Mouse (Mus musculus) megakaryocyte, embryonic 14.5 days (primary cell): ENCODE results near the gene Kiss1r. TPM values are rescaled to one million over a fixed set of nuclear protein-coding genes. Genes with fewer than 3 reads are reported as not detected.
"Not testable (repeated sequence)": the region's sequence is repeated elsewhere in the genome, so short reads cannot be mapped to it uniquely, and the experiment has no call there.

Experiments
- H3K27me3 ChIP-seq: replicated peaks from 2 replicates; pipeline ENCODE3; 2012; ENCODE audit warnings: inconsistent platforms
- H3K36me3 ChIP-seq: replicated peaks from 2 replicates; pipeline ENCODE3; 2012; ENCODE audit warnings: low read length, inconsistent platforms, mixed read lengths
- H3K4me1 ChIP-seq: 2 replicates; pipeline ENCODE4 v1.6.1; 2012; ENCODE audit warnings: inconsistent platforms
- H3K4me3 ChIP-seq: replicated peaks from 2 replicates; pipeline ENCODE3; 2012; ENCODE audit warnings: moderate library complexity, mild to moderate bottlenecking, inconsistent platforms
- H3K9me3 ChIP-seq: 2 replicates; pipeline ENCODE4 v1.6.1; 2012; ENCODE audit warnings: inconsistent platforms
- FLI1 ChIP-seq: IDR thresholded peaks from 2 replicates; pipeline ENCODE4 v1.6.1; 2012; ENCODE audit warnings: low read length, inconsistent platforms, mixed read lengths
- GATA1 ChIP-seq: IDR thresholded peaks from 3 replicates; pipeline ENCODE4 v1.6.1; 2012; ENCODE audit warnings: mixed read lengths, low read length, inconsistent platforms, borderline replicate concordance
- polyA plus RNA-seq: library from polyadenylated mRNA; stranded (reverse); fragments of >175 nt; gene quantifications from 2 replicates; pipeline ENCODE4 v1.2.3, GENCODE M21; 2012; ENCODE audit warnings: low replicate concordance; ENCODE audit not compliant: insufficient read depth

Kiss1r gene
- polyA plus RNA-seq, 1 experiment: 4.5 TPM

DNA sequence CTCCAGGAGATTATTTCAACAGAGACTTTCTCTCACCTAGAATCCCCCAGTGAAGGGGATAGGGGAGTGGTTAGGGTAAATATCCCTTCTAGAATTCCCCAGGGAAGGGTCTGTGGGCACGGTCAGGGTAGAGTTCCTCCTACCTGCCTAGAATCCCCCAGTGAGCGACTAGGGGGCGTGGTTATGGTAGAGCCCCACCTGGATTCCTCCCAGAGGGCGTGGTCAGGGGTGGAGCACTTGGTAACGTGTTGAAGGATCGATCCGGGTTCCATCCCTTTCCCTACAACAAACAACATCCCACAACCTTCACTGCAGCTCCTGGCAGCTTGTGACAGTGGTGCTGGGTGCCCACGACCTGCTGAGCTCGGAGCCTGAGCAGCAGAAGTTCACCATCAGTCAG lies 36.0 kb upstream of the Kiss1r start:
- Histone ChIP-seq H3K4me1 (peaks cover 94% of the 10 kb centered on the region), H3K4me3 (peak overlapping the region; percentile 91), H3K36me3 (no peaks in the 10 kb centered on the region), H3K9me3 (no peaks in the 10 kb centered on the region), H3K27me3 (no peaks in the 10 kb centered on the region)
- TF ChIP-seq FLI1: no peak
- no peak for TF ChIP-seq GATA1

DNA sequence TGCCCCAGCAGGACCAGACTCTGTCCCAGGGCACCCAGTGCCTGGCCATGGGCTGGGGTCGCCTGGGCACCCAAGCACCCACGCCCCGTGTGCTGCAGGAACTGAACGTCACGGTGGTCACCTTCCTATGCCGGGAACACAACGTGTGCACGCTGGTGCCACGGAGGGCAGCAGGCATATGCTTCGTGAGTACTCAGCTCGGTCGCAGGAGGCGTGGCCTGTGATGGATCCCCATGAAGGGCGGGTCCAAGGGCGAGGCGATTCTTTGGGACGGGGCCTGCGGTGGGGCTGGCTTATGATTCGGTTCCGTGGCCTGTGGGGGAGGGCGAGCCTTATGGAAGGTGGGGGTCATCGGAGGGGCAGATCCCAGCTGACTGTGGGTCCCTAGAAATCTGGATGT lies 34.8 kb upstream of the Kiss1r start:
- Histone ChIP-seq H3K4me1 (peaks cover 96% of the 10 kb centered on the region), H3K27me3 (no peaks in the 10 kb centered on the region), H3K36me3 (no peaks in the 10 kb centered on the region), H3K9me3 (no peaks in the 10 kb centered on the region), H3K4me3 (peak overlapping the region; percentile 91)
- no peak for TF ChIP-seq FLI1
- TF ChIP-seq GATA1: no peak

GRCm38 (mm10) chr10:79883297-79884084 lies 33.3 kb upstream of the Kiss1r start:
- H3K4me3 ChIP-seq: peak overlapping the region; percentile 70
- H3K27me3 ChIP-seq: peaks cover 3% of the 10 kb centered on the region
- H3K9me3 ChIP-seq: no peaks in the 10 kb centered on the region
- H3K4me1 ChIP-seq: peaks cover 86% of the 10 kb centered on the region
- TF ChIP-seq GATA1 (no peak), FLI1 (no peak)
- no peaks in the 10 kb centered on the region for H3K36me3 ChIP-seq

DNA sequence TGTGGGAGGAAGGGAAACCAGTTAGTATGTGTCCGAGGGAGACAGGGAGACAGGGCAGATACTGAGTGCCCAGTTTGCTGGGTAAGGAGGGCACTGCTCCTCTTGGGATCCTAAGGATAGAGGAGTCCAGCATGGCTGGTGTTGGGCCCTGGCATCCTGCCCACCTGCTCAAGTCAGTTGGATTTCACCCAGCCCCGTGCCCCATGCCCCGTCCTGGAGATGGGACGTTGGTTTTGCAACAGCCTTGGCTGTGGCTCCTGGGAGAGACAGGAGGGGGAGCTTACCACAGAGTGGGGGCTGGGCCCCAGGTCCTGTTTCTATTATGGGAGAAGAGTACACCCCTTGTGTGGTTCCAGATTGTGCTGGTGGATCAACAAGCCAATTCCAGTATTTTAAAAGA lies 32.3 kb upstream of the Kiss1r start:
- H3K9me3 ChIP-seq: no peaks in the 10 kb centered on the region
- H3K36me3 ChIP-seq: no peaks in the 10 kb centered on the region
- H3K4me1 ChIP-seq: peaks cover 77% of the 10 kb centered on the region
- TF ChIP-seq GATA1: no peak
- no peak for TF ChIP-seq FLI1
- peak overlapping the region; percentile 38 for H3K4me3 ChIP-seq
- H3K27me3 ChIP-seq: peaks cover 3% of the 10 kb centered on the region

- H3K27me3 ChIP-seq, H3K36me3 ChIP-seq, H3K9me3 ChIP-seq: not testable (repeated sequence)
- Histone ChIP-seq H3K4me1 (peaks cover 72% of the 10 kb centered on the region), H3K4me3 (peak overlapping the region; percentile 71)
Observed at GRCm38 (mm10) chr10:79884938-79885337, 31.8 kb upstream of the Kiss1r start.

DNA sequence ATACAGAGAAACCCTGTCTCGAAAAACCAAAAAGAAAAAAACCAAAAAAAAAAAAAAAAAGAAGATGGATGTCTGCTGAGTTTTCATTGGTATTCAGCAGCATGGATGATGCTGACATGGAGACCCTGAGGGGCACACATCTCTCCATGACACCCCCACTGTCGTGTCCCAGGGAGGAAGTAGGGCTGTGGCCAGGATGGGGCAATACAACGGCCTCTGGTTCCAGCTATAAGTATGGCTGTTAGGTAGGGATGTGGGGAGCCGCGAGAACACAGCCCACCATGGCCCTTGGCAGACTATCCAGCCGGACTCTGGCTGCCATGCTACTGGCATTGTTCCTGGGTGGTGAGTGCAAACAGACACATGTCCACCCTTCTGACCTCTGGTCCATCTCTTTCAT lies 30.7 kb upstream of the Kiss1r start, which contains the start of gene Elane:
Elane (plus strand) TSS at position 194 of the 400 bp plus-strand sequence.
- Histone ChIP-seq H3K4me1 (peaks cover 66% of the 10 kb centered on the region), H3K9me3 (no peaks in the 10 kb centered on the region), H3K4me3 (peak within 1 kb of the TSS; percentile 71), H3K27me3 (peaks cover 11% of the 10 kb centered on the region), H3K36me3 (no peaks in the 10 kb centered on the region)
- TF ChIP-seq GATA1: no peak
- no peak for TF ChIP-seq FLI1

GRCm38 (mm10) chr10:79886611-79887010 lies 30.2 kb upstream of the Kiss1r start:
- H3K4me3 ChIP-seq: no peak overlapping the region
- peaks cover 13% of the 10 kb centered on the region for H3K27me3 ChIP-seq

GRCm38 (mm10) chr10:79889386-79889785 lies 27.4 kb upstream of the Kiss1r start:
- Histone ChIP-seq H3K9me3 (no peaks in the 10 kb centered on the region), H3K4me3 (no peak overlapping the region), H3K36me3 (peaks cover 10% of the 10 kb centered on the region), H3K27me3 (peaks cover 13% of the 10 kb centered on the region), H3K4me1 (peaks cover 52% of the 10 kb centered on the region)
- no peak for TF ChIP-seq GATA1
- TF ChIP-seq FLI1: no peak

More at GRCm38 (mm10) chr10:79886611-79887010, 30.2 kb upstream of the Kiss1r start:
- H3K9me3 ChIP-seq: no peaks in the 10 kb centered on the region
- TF ChIP-seq GATA1 (no peak), FLI1 (no peak)
- H3K4me1 ChIP-seq: peaks cover 61% of the 10 kb centered on the region
- no peaks in the 10 kb centered on the region for H3K36me3 ChIP-seq

GRCm38 (mm10) chr10:79890670-79891069 lies 26.1 kb upstream of the Kiss1r start, which contains the start of gene Cfd:
Gene Cfd (plus strand): TSS chr10:79890853.
- TF ChIP-seq FLI1: no peak
- no peak for TF ChIP-seq GATA1
- H3K4me1 ChIP-seq: peaks cover 49% of the 10 kb centered on the region
- H3K9me3 ChIP-seq: no peaks in the 10 kb centered on the region

DNA sequence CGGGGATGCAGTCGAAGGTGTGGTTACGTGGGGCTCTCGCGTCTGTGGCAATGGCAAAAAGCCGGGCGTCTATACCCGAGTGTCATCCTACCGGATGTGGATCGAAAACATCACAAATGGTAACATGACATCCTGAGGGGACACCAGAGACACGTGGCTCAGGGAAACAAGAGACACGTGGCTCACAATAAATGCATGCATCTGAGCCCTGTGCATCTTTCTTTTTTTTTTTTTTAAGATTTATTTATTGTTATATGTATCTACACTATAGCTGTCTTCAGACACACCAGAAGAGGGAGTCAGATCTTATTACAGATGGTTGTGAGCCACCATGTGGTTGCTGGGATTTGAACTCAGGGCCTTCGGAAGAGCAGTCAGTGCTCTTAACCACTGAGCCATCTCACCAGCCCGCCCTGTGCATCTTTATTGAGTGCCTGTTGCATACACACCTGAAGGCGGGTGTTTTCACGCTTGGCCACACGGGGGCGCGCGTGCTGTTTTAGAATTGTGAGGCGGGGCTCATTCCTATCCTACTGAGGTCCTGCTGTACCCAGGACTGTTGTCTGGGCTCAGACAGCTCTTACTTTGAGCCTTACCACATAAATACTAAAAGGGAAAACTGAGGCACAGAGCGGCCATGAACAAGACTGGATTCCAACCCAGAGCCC lies 24.2 kb upstream of the Kiss1r start:
- H3K9me3 ChIP-seq, H3K4me3 ChIP-seq: not testable (repeated sequence)
- H3K4me1 ChIP-seq: peaks cover 53% of the 10 kb centered on the region
- peaks cover 41% of the 10 kb centered on the region for H3K36me3 ChIP-seq
- peaks cover 12% of the 10 kb centered on the region for H3K27me3 ChIP-seq

More at GRCm38 (mm10) chr10:79890670-79891069, 26.1 kb upstream of the Kiss1r start, which contains the start of gene Cfd:
- peak within 1 kb of the TSS; percentile 39 for H3K4me3 ChIP-seq
- H3K27me3 ChIP-seq: peaks cover 13% of the 10 kb centered on the region
- peaks cover 22% of the 10 kb centered on the region for H3K36me3 ChIP-seq
